Mouse (Mus musculus) kidney, embryonic 16.5 days (tissue): ENCODE measurements at regions not wholly inside any gene's neighbourhood (a gene's known extent, or its start where the extent isn't known, plus 50 kb on each side); places are given as distances from the start of the nearest gene placed in this dataset.

Experiments used
- ATAC-seq: fragments of 200-750 bp; cut with Nextera tagmentation; 2 replicates; pipeline ENCODE4 v1.8.0; 2017; ENCODE audit warnings: moderate TSS enrichment; ENCODE audit not compliant: low FRiP score, low TSS enrichment
- H3K27ac ChIP-seq: fragments of 300-500 bp; sonication (generic); 2 replicates; pipeline ENCODE4 v1.5.1; 2014; ENCODE audit warnings: low read length
- H3K27me3 ChIP-seq: fragments of 300-500 bp; sonication (generic); 2 replicates; pipeline ENCODE4 v1.6.1; 2014; ENCODE audit warnings: low read length, control low read depth, mixed read lengths; ENCODE audit not compliant: insufficient read depth
- H3K36me3 ChIP-seq: fragments of 300-500 bp; sonication (generic); 2 replicates; pipeline ENCODE4 v1.6.1; 2014; ENCODE audit warnings: low read length, control low read depth, mixed read lengths; ENCODE audit not compliant: insufficient read depth
- H3K4me1 ChIP-seq: fragments of 300-500 bp; sonication (generic); 2 replicates; pipeline ENCODE4 v1.6.1; 2014; ENCODE audit warnings: low read length, control low read depth, mixed read lengths; ENCODE audit not compliant: insufficient read depth
- H3K4me2 ChIP-seq: fragments of 300-500 bp; sonication (generic); replicated peaks from 2 replicates; pipeline ENCODE4 v1.6.1; 2014; ENCODE audit warnings: low read depth, low read length
- H3K4me3 ChIP-seq: fragments of 300-500 bp; sonication (generic); 2 replicates; pipeline ENCODE4 v1.5.1; 2014; ENCODE audit warnings: mild to moderate bottlenecking, low read length
- H3K9ac ChIP-seq: fragments of 300-500 bp; sonication (generic); replicated peaks from 2 replicates; pipeline ENCODE4 v1.6.1; 2014; ENCODE audit warnings: low read length
- H3K9me3 ChIP-seq: fragments of 300-500 bp; sonication (generic); 2 replicates; pipeline ENCODE4 v1.6.1; 2016; ENCODE audit warnings: low read length, control low read depth
- WGBS: fragments of 180-500 bp; shearing (Covaris S2); extraction: QIAGEN DNeasy Blood & Tissue Kit; methylation state at CpG from one replicate; pipeline ENCODE4 v1.1.7; 2014; 5-methylcytosine and 5-hydroxymethylcytosine counted together

- Histone ChIP-seq H3K9me3 (no peaks in the 10 kb centered on the region), H3K4me2 (0 out of 2 replicates have a peak overlapping the region, but pooled peaks have one; percentile 2), H3K27ac (no peak overlapping the region), H3K36me3 (no peaks in the 10 kb centered on the region), H3K9ac (no peak overlapping the region), H3K4me1 (no peaks in the 10 kb centered on the region), H3K27me3 (no peaks in the 10 kb centered on the region), H3K4me3 (no peak overlapping the region)
- ATAC-seq: 0 out of 2 replicates have a peak, but pooled peaks have one; percentile 57
- 25% methylated on average over 8 of the region's 8 CpGs for WGBS
These were observed 1131.8 kb downstream of the Poteg start for GRCm38 (mm10) chr8:28579250-28579651.

GRCm38 (mm10) chr8:28580821-28581220 lies 1133.4 kb downstream of the Poteg start:
- no peak overlapping the region for H3K4me2 ChIP-seq
- H3K36me3 ChIP-seq: no peaks in the 10 kb centered on the region
- no peak overlapping the region for H3K27ac ChIP-seq
- no peak overlapping the region for H3K4me3 ChIP-seq
- no peaks in the 10 kb centered on the region for H3K4me1 ChIP-seq
- no peak overlapping the region for H3K9ac ChIP-seq
- 98% methylated on average over 2 of the region's 2 CpGs for WGBS
- no peaks in the 10 kb centered on the region for H3K27me3 ChIP-seq
- H3K9me3 ChIP-seq: no peaks in the 10 kb centered on the region
- no peak for ATAC-seq

GRCm38 (mm10) chr8:28589999-28590398 lies 1142.5 kb downstream of the Poteg start:
- no peak for ATAC-seq
- H3K4me3 ChIP-seq: no peak overlapping the region
- H3K4me1 ChIP-seq: no peaks in the 10 kb centered on the region
- no peaks in the 10 kb centered on the region for H3K9me3 ChIP-seq
- H3K27me3 ChIP-seq: no peaks in the 10 kb centered on the region
- no peak overlapping the region for H3K27ac ChIP-seq
- H3K4me2 ChIP-seq: no peak overlapping the region
- no peak overlapping the region for H3K9ac ChIP-seq
- H3K36me3 ChIP-seq: no peaks in the 10 kb centered on the region

GRCm38 (mm10) chr8:28593238-28593637 lies 1145.8 kb downstream of the Poteg start:
- Histone ChIP-seq H3K4me3 (no peak overlapping the region), H3K9ac (no peak overlapping the region), H3K27ac (no peak overlapping the region), H3K4me2 (no peak overlapping the region), H3K36me3 (no peaks in the 10 kb centered on the region), H3K9me3 (no peaks in the 10 kb centered on the region), H3K4me1 (no peaks in the 10 kb centered on the region), H3K27me3 (no peaks in the 10 kb centered on the region)
- 94% methylated on average over 3 of the region's 3 CpGs for WGBS
- ATAC-seq: no peak

GRCm38 (mm10) chr8:28594191-28594590 lies 1146.7 kb downstream of the Poteg start:
- H3K4me1 ChIP-seq: no peaks in the 10 kb centered on the region
- no peaks in the 10 kb centered on the region for H3K9me3 ChIP-seq
- no peaks in the 10 kb centered on the region for H3K36me3 ChIP-seq
- peak overlapping the region; percentile 18; the same call in 1 of the 2 replicates for H3K4me2 ChIP-seq
- H3K4me3 ChIP-seq: no peak overlapping the region
- ATAC-seq: no peak
- H3K27me3 ChIP-seq: no peaks in the 10 kb centered on the region
- no peak overlapping the region for H3K27ac ChIP-seq
- WGBS: 44% methylated on average over 12 of the region's 12 CpGs
- H3K9ac ChIP-seq: no peak overlapping the region

GRCm38 (mm10) chr8:28594606-28595005 lies 1147.1 kb downstream of the Poteg start:
- no peak overlapping the region for H3K4me3 ChIP-seq
- H3K4me2 ChIP-seq: peak overlapping the region; percentile 18; the same call in 1 of the 2 replicates
- H3K36me3 ChIP-seq: no peaks in the 10 kb centered on the region
- no peak for ATAC-seq
- no peaks in the 10 kb centered on the region for H3K27me3 ChIP-seq
- no peak overlapping the region for H3K27ac ChIP-seq
- WGBS: 33% methylated on average over 7 of the region's 8 CpGs
- no peaks in the 10 kb centered on the region for H3K4me1 ChIP-seq
- H3K9me3 ChIP-seq: no peaks in the 10 kb centered on the region
- H3K9ac ChIP-seq: no peak overlapping the region

- ATAC-seq: no peak
- no peaks in the 10 kb centered on the region for H3K27me3 ChIP-seq
- WGBS: 78% methylated on average over 5 of the region's 5 CpGs
These were observed 1148.4 kb downstream of the Poteg start for GRCm38 (mm10) chr8:28595880-28596279.

More at GRCm38 (mm10) chr8:28595880-28596279, 1148.4 kb downstream of the Poteg start:
- Histone ChIP-seq H3K4me3 (no peak overlapping the region), H3K4me2 (no peak overlapping the region), H3K4me1 (no peaks in the 10 kb centered on the region), H3K9ac (no peak overlapping the region), H3K36me3 (no peaks in the 10 kb centered on the region), H3K9me3 (no peaks in the 10 kb centered on the region), H3K27ac (no peak overlapping the region)
